Mouse (Mus musculus) spleen, adult 2 months (tissue): Measurements from ENCODE around the gene Nkx2-5. TPM values are rescaled to one million over a fixed set of nuclear protein-coding genes. Genes with fewer than 3 reads are reported as not detected.

Experiments used
- DNase-seq, 2 experiments: peaks; one replicate each; pipeline versions ENCODE4 v3.0.0 to v3.0.0-alpha.2; 2012 to 2021; ENCODE audit warnings: low spot score in 2 of 2, low read depth in 1 of 2
- H3K27ac ChIP-seq: fragments of 200-500 bp; 2 replicates; pipeline ENCODE4 v1.5.1; 2012; ENCODE audit warnings: low read length, inconsistent platforms; ENCODE audit not compliant: insufficient read depth
- H3K27me3 ChIP-seq: fragments of 200-500 bp; 2 replicates; pipeline ENCODE4 v1.6.1; 2012; ENCODE audit warnings: mild to moderate bottlenecking, moderate library complexity, low read length, inconsistent platforms; ENCODE audit not compliant: control insufficient read depth, insufficient read depth
- H3K36me3 ChIP-seq: fragments of 200-500 bp; 2 replicates; pipeline ENCODE4 v1.6.1; 2012; ENCODE audit warnings: mild to moderate bottlenecking, low read length, inconsistent platforms; ENCODE audit not compliant: control insufficient read depth, insufficient read depth
- H3K4me1 ChIP-seq: fragments of 200-500 bp; 2 replicates; pipeline ENCODE4 v1.6.1; 2011; ENCODE audit warnings: inconsistent platforms; ENCODE audit not compliant: control insufficient read depth, insufficient read depth, insufficient read length
- H3K4me3 ChIP-seq: fragments of 200-500 bp; 2 replicates; pipeline ENCODE4 v1.5.1; 2011; ENCODE audit warnings: mild to moderate bottlenecking, inconsistent platforms; ENCODE audit not compliant: insufficient read depth, insufficient read length; ENCODE audit errors: extremely low read depth
- CTCF ChIP-seq: fragments of 200-500 bp; IDR thresholded peaks from 2 replicates; pipeline ENCODE4 v1.5.1; 2011; ENCODE audit warnings: mild to moderate bottlenecking, inconsistent platforms; ENCODE audit not compliant: insufficient read depth, insufficient read length, insufficient replicate concordance; ENCODE audit errors: extremely low read depth
- POLR2A ChIP-seq: fragments of 200-500 bp; IDR thresholded peaks from 2 replicates; pipeline ENCODE4 v1.6.1; 2011; ENCODE audit warnings: low read depth, low read length, inconsistent platforms
- WGBS: fragments of 180-500 bp; shearing (Covaris S2); methylation state at CpG from one replicate; pipeline ENCODE4 v1.1.7; 2018; 5-methylcytosine and 5-hydroxymethylcytosine counted together
- polyA plus RNA-seq: library from polyadenylated mRNA; depleted of rRNA; stranded (reverse); fragments of >200 nt; gene quantifications from 2 replicates; pipeline ENCODE4 v1.2.3, GENCODE M21; 2012

Gene Nkx2-5
- polyA plus RNA-seq, 1 experiment, result 19.8 TPM

DNA sequence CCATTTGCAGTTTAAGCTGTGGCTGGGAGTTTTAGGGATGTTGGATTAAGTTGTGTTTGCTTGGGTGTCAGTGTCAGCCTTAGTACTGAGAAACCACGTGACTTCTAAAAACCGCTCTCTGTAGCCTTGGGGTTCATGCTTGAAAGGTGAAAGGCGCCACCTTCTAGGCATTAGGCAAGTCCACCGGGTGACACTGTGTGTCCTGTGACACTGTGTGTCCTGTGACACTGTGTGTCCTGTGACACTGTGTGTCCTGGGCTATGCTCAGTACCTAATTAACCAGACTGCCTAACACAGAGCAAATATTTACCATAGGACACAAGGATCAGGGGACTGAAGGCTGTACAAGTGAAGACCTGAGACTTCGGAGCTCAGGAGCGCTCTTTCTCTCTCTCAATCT, 38.8 kb upstream of the Nkx2-5 start:
- no peak for TF ChIP-seq POLR2A
- 91% methylated on average over 6 of the region's 6 CpGs for WGBS
- no peak for DNase-seq

DNA sequence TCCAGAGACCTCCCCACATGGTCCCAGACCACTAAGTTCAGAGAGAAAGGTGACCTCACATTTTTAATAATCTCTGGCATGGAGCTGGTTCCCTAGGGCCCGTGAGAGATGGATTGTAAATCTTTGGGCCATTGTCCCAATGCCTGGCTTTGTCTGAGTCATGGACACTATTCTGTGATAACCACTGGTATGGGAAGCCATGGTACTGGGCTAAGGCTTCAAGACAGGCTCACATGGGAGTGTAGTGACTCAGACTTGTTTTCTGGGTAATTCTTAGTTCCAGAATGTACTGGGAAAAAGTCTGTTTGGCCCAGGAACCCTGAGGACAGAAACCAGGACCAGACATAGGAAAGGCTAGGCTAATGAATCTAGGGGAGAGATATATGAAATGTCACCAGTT, 37.9 kb upstream of the Nkx2-5 start:
- H3K4me1 ChIP-seq, result peaks cover 9% of the 10 kb centered on the region; the same call in 1 of the 2 replicates
- H3K36me3 ChIP-seq, result no peaks in the 10 kb centered on the region
- no peak for DNase-seq
- no peak overlapping the region for H3K27ac ChIP-seq
- TF ChIP-seq POLR2A (no peak), CTCF (no peak)
- no peaks in the 10 kb centered on the region for H3K27me3 ChIP-seq
- 88% methylated on average over 1 of the region's 1 CpGs for WGBS
- no peak overlapping the region for H3K4me3 ChIP-seq

More for the DNA sequence above, 38.8 kb upstream of the Nkx2-5 start:
- H3K27ac ChIP-seq, result no peak overlapping the region
- H3K4me3 ChIP-seq, result no peak overlapping the region
- H3K36me3 ChIP-seq, result no peaks in the 10 kb centered on the region
- peaks cover 9% of the 10 kb centered on the region; the same call in 1 of the 2 replicates for H3K4me1 ChIP-seq
- no peaks in the 10 kb centered on the region for H3K27me3 ChIP-seq

DNA sequence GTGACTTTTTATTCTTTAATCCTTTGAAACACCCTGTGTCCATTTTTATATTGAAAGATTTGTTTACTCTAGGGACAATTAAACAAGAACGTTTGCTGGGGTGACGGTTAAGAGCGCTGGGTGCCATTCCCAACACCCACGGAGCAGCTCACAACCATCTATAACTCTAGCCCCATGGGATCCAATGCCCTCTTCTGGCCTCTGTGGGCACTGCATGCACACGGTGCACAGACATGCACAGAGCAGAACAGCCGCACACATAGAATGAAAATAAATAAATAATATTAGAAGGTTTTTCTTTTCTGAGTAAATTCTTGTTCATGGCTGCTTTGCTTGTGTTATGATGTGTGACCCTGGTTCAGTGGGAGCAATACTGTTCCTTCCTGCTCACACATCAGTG, 34.4 kb upstream of the Nkx2-5 start:
- Histone ChIP-seq H3K27ac (no peak overlapping the region), H3K36me3 (no peaks in the 10 kb centered on the region), H3K4me3 (no peak overlapping the region), H3K27me3 (no peaks in the 10 kb centered on the region), H3K4me1 (no peaks in the 10 kb centered on the region)
- no peak for DNase-seq
- WGBS, result 94% methylated on average over 6 of the region's 6 CpGs
- TF ChIP-seq POLR2A (no peak), CTCF (no peak)

DNA sequence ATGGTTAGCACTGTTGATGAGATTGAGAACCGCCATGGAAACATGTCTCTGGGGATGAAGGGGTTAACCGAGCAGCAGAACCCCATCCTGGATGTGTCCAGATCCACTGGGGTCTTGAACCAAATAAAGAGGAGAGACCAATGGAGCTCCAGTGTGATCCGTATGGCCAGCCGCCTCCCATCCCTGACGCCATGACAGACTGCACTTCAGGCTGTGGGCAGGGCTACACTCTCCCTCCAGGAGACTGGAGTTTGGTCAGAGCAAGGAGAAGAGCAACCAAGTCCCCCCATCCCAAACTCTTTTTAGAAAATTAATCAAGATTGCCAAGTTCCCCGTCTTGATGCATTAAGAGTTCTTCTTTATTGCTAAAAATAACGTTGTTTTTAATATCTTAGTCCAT, 33.1 kb upstream of the Nkx2-5 start:
- H3K4me1 ChIP-seq, result no peaks in the 10 kb centered on the region
- no peaks in the 10 kb centered on the region for H3K27me3 ChIP-seq
- WGBS, result 91% methylated on average over 7 of the region's 7 CpGs
- no peak for DNase-seq
- no peak overlapping the region for H3K27ac ChIP-seq
- TF ChIP-seq CTCF (no peak), POLR2A (no peak)
- H3K4me3 ChIP-seq, result no peak overlapping the region
- H3K36me3 ChIP-seq, result no peaks in the 10 kb centered on the region

DNA sequence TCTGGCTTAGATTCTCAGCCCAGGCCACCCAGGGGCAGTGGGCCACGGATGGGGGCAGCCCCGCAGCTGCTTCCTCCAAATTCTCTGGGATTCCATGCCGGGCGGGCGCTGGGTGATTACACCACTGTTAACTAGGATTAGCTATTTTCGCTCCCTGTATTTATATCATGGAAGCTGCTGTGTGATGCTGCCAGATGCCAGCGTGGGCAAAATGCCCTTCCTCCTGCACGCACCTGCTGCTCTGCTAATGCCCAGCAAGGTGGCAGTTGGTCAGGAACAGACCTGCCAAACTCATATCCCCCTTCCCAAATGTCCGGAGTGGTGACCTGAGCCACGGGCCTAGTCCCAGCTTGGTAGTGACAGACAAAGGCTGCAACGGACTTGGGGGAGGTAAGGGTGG, 29.7 kb upstream of the Nkx2-5 start:
- H3K4me3 ChIP-seq, result no peak overlapping the region
- no peaks in the 10 kb centered on the region for H3K27me3 ChIP-seq
- no peaks in the 10 kb centered on the region for H3K36me3 ChIP-seq
- TF ChIP-seq POLR2A, result no peak
- no peak for TF ChIP-seq CTCF
- no peaks in the 10 kb centered on the region; the same call in 1 of the 2 replicates for H3K4me1 ChIP-seq
- 88% methylated on average over 11 of the region's 11 CpGs for WGBS
- DNase-seq, result no peak
- no peak overlapping the region for H3K27ac ChIP-seq

DNA sequence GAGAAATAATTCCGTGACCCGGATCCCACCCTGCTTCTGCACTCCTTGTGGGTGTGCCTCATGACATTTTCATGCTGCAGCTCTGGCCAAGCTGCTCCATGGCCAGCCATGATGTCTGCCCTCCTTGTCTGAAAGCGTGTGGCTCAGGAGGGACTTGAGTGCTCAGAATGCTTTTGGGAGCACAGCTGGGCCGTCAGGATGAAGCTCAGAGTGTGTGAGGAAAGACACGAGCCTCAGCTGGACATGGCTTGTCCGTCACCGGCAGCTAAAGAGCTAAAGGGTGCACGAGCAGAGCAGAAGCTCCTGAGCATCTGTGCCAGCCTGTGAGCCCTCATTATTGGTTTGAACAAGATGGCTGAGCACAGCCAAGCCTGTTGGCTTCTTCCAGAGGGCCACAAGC, 28.7 kb upstream of the Nkx2-5 start:
- Histone ChIP-seq H3K4me1 (no peaks in the 10 kb centered on the region; the same call in 1 of the 2 replicates), H3K4me3 (no peak overlapping the region), H3K27me3 (no peaks in the 10 kb centered on the region), H3K36me3 (no peaks in the 10 kb centered on the region), H3K27ac (no peak overlapping the region)
- DNase-seq, result no peak
- TF ChIP-seq CTCF (no peak), POLR2A (no peak)
- 77% methylated on average over 8 of the region's 8 CpGs for WGBS

DNA sequence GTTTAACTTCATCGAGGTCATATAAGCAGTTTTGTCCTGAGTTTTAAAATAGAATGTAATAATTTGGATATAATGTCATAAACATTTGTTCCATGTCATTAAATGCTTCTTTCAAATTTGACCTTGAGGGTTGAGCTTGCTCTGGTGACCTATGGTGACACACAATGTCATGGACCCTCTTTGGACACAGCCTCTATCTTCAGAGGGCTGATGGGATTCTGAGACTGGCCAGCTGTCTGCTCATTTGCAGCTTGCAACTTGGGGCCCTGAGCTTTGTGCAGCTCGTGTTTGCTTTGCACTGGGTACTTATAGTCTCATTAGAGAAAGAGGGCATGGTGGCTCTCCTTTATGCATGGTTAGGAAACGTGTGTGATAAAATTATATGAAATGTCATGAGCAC, 28.1 kb upstream of the Nkx2-5 start:
- TF ChIP-seq POLR2A (no peak), CTCF (no peak)
- no peaks in the 10 kb centered on the region for H3K36me3 ChIP-seq
- 77% methylated on average over 3 of the region's 3 CpGs for WGBS
- no peak for DNase-seq
- H3K27me3 ChIP-seq, result no peaks in the 10 kb centered on the region
- no peak overlapping the region for H3K4me3 ChIP-seq
- no peaks in the 10 kb centered on the region; the same call in 1 of the 2 replicates for H3K4me1 ChIP-seq
- no peak overlapping the region for H3K27ac ChIP-seq
